Mouse (Mus musculus) adrenal gland (tissue): ENCODE data around the gene Wnt7b.

Source experiments
- intact Hi-C: fragments of 180-260 bp; cut with DNase I; formaldehyde crosslinking; loops from one replicate; pipeline ENCODE4 v1.15.1; 2025
- long read RNA-seq, 2 experiments: library from polyadenylated mRNA; unstranded; transcript quantifications; one replicate each; pipeline ENCODE4 v2.0.0; 2020; ENCODE audit warnings: borderline replicate concordance in 1 of 2; ENCODE audit not compliant: insufficient replicate concordance in 1 of 2

Wnt7b gene
- long read RNA-seq, experiment 1, result 0 reads
- long read RNA-seq, experiment 2, partial matches to known transcripts, result 0 of 2 reads
- long read RNA-seq, experiment 2, other reads (novel, unspliced or antisense), result 0 of 2 reads

- intact Hi-C loops, result loop anchor here (2.0 kb wide), 1 partner anchor 194 kb away; no protein-coding TSS in a partner anchor
These were observed at the start of gene Wnt7b for GRCm38 (mm10) chr15:85582356-85582910. Wnt7b (minus strand) TSS chr15:85582473.

GRCm38 (mm10) chr15:85631591-85631990 lies 49.3 kb upstream of the Wnt7b start:
- intact Hi-C loops, result no loop called here

GRCm38 (mm10) chr15:85629924-85630545 lies 47.8 kb upstream of the Wnt7b start:
- intact Hi-C loops, result no loop called here

- intact Hi-C loops, result no loop called here
These were observed 43.5 kb upstream of the Wnt7b start for GRCm38 (mm10) chr15:85625666-85626279.

- intact Hi-C loops, result no loop called here
These were observed 39.9 kb upstream of the Wnt7b start for GRCm38 (mm10) chr15:85622213-85622612.

- intact Hi-C loops, result no loop called here
These were observed 33.3 kb upstream of the Wnt7b start for GRCm38 (mm10) chr15:85615537-85616100.

GRCm38 (mm10) chr15:85615075-85615474 lies 32.8 kb upstream of the Wnt7b start:
- intact Hi-C loops, result no loop called here

- intact Hi-C loops, result loop anchor here (5.0 kb wide), 1 partner anchor 59 kb away; no protein-coding TSS in a partner anchor
These were observed 31.3 kb upstream of the Wnt7b start for GRCm38 (mm10) chr15:85613358-85614266.

GRCm38 (mm10) chr15:85612660-85613357 lies 30.5 kb upstream of the Wnt7b start:
- intact Hi-C loops, result loop anchor here (5.0 kb wide), 1 partner anchor 59 kb away; no protein-coding TSS in a partner anchor

GRCm38 (mm10) chr15:85611701-85612520 lies 29.6 kb upstream of the Wnt7b start:
- intact Hi-C loops, result loop anchor here (5.0 kb wide), 1 partner anchor 60 kb away; no protein-coding TSS in a partner anchor

GRCm38 (mm10) chr15:85610618-85611218 lies 28.4 kb upstream of the Wnt7b start:
- intact Hi-C loops, result loop anchor here (1.0 to 5.0 kb wide), 2 partner anchors 62 to 99 kb away; no protein-coding TSS in a partner anchor

GRCm38 (mm10) chr15:85610120-85610519 lies 27.8 kb upstream of the Wnt7b start:
- intact Hi-C loops, result loop anchor here (1.0 to 5.0 kb wide), 2 partner anchors 62 to 99 kb away; no protein-coding TSS in a partner anchor

GRCm38 (mm10) chr15:85609266-85610004 lies 27.2 kb upstream of the Wnt7b start:
- intact Hi-C loops, result loop anchor here (1.0 to 5.0 kb wide), 2 partner anchors 63 to 100 kb away; no protein-coding TSS in a partner anchor

GRCm38 (mm10) chr15:85605962-85606610 lies 23.8 kb upstream of the Wnt7b start:
- intact Hi-C loops, result no loop called here

- intact Hi-C loops, result no loop called here
These were observed 22.7 kb upstream of the Wnt7b start for GRCm38 (mm10) chr15:85604938-85605337.

GRCm38 (mm10) chr15:85604507-85604906 lies 22.2 kb upstream of the Wnt7b start:
- intact Hi-C loops, result no loop called here

- intact Hi-C loops, result no loop called here
These were observed 21.1 kb upstream of the Wnt7b start for GRCm38 (mm10) chr15:85603422-85603821.
